Mouse (Mus musculus) olfactory bulb, adult 2 months (tissue): ENCODE data around the gene Slc1a3. TPM values are rescaled to one million over a fixed set of nuclear protein-coding genes. Genes with fewer than 3 reads are reported as not detected.

Experiments
- H3K27ac ChIP-seq: fragments of 200-500 bp; 2 replicates; pipeline ENCODE4 v1.5.1; 2012; ENCODE audit warnings: low read depth, low read length; ENCODE audit not compliant: insufficient read depth
- H3K4me1 ChIP-seq: fragments of 200-500 bp; 2 replicates; pipeline ENCODE4 v1.6.1; 2012; ENCODE audit warnings: low read length; ENCODE audit not compliant: control insufficient read depth, insufficient read depth
- H3K4me3 ChIP-seq: fragments of 200-500 bp; 2 replicates; pipeline ENCODE4 v1.5.1; 2012; ENCODE audit warnings: mild to moderate bottlenecking, low read depth, low read length, moderate library complexity; ENCODE audit not compliant: insufficient read depth
- CTCF ChIP-seq: fragments of 200-500 bp; IDR thresholded peaks from 2 replicates; pipeline ENCODE4 v1.5.1; 2012; ENCODE audit warnings: low read depth, mild to moderate bottlenecking, low read length, moderate library complexity; ENCODE audit not compliant: insufficient read depth
- POLR2A ChIP-seq: fragments of 200-500 bp; IDR thresholded peaks from 2 replicates; pipeline ENCODE4 v1.6.1; 2012; ENCODE audit warnings: mild to moderate bottlenecking, low read depth, low read length, moderate library complexity; ENCODE audit not compliant: insufficient read depth
- WGBS: fragments of 180-500 bp; shearing (Covaris S2); methylation state at CpG from one replicate; pipeline ENCODE4 v1.1.7; 2018; 5-methylcytosine and 5-hydroxymethylcytosine counted together
- polyA plus RNA-seq: library from polyadenylated mRNA; stranded (reverse); fragments of >200 nt; gene quantifications from 2 replicates; pipeline ENCODE4 v1.2.4, GENCODE M21; 2012; ENCODE audit warnings: low replicate concordance; ENCODE audit not compliant: missing spikeins, insufficient read depth, insufficient read length

The Slc1a3 gene
- polyA plus RNA-seq, 1 experiment: 312 TPM

DNA sequence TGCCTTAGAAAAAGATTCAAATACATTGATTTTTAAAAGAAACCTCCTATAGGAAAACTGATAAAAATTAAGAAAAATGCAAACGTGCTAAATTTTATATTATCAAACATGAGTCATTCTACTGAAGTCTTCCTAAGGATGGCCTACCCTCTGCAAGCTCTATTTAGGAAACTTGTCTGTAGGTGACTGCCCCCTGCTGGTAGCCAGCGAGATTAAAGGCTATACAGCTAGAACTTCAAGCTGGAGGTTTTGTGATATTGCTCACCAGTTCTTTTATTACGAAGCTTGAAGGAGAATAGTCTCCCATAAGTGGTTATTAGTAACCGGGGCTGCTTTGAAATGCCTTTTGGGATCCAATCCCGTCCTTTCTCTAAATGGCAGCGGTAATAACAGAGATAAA, 77.2 kb downstream of the Slc1a3 start:
- Histone ChIP-seq H3K4me3 (no peak overlapping the region), H3K4me1 (peaks cover 5% of the 10 kb centered on the region), H3K27ac (no peak overlapping the region)
- 33% methylated on average over 6 of the region's 6 CpGs for WGBS
- TF ChIP-seq POLR2A (no peak), CTCF (no peak)

DNA sequence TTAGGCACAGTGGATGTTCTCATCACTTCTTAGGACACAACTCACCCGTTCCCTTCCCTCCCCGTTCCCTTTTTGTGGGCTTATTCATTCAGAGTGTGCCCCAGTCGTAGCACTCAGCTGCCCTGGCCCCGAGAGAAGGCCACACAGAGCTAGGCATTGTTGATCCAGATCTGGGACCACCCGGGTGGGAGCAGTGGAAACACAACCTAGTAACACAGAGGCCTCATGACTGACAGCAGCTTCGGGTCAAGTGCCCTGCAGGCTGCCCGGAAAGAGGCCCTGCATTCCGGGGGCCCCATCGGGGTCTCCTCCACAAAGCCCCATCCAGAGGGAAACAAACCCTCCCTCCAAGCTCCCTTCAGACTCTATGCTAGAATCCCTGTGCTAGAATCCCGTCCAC, 78.2 kb downstream of the Slc1a3 start:
- WGBS: 43% methylated on average over 10 of the region's 10 CpGs
- no peak for TF ChIP-seq CTCF
- TF ChIP-seq POLR2A: no peak
- no peak overlapping the region for H3K4me3 ChIP-seq
- H3K27ac ChIP-seq: no peak overlapping the region
- H3K4me1 ChIP-seq: peaks cover 8% of the 10 kb centered on the region

DNA sequence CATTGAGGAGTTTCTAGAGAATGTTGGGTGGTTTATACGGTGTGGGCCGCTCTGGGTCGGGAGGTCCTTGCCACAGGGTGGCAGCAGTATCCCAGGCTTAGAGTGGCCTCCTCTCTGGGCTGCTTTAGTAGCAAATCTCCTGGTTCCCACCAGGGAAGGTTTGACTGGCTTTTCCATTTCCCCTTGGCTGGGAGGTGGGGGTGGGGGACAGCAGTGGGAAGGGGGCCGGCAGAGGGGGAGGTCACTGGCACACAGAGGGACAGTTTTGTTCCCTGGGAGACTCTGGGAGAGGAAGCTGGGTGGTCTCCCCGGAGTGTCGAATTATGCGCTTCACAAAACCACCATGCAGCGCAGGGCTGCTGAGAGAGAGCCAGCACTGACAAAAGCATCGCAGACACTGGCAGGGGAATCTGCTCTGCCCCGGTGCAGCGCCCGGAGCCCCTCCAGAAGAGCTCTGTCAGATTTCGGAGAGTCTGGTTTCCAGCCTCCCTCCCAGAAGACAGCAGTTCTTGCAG, 81.2 kb downstream of the Slc1a3 start:
- no peak for TF ChIP-seq POLR2A
- TF ChIP-seq CTCF: peak; percentile 74
- peaks cover 12% of the 10 kb centered on the region for H3K4me1 ChIP-seq
- H3K27ac ChIP-seq: peak overlapping the region; percentile 73
- 2% methylated on average over 13 of the region's 13 CpGs for WGBS
- peak overlapping the region; percentile 49 for H3K4me3 ChIP-seq

DNA sequence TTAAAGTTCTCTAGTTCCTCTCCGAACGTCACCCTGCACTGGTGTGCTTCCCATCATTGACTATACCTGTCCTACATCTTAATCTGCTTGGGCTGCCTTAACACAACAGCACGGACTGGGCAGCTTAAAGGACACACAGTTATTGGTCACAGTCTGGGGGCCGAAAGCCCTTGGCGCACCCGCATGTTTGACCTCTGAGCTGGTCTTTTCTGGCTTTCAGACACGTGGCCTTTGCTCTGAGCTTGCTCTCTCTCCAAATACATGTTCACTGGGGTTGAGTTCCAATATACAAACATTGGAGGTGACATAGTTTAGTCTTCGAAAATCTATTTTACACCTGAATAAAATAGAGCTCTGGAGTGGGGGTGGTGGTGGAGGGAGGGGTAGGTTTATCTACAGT, 82.4 kb downstream of the Slc1a3 start:
- Histone ChIP-seq H3K27ac (no peak overlapping the region), H3K4me1 (peaks cover 12% of the 10 kb centered on the region), H3K4me3 (no peak overlapping the region)
- WGBS: 94% methylated on average over 8 of the region's 8 CpGs
- TF ChIP-seq CTCF (no peak), POLR2A (no peak)

DNA sequence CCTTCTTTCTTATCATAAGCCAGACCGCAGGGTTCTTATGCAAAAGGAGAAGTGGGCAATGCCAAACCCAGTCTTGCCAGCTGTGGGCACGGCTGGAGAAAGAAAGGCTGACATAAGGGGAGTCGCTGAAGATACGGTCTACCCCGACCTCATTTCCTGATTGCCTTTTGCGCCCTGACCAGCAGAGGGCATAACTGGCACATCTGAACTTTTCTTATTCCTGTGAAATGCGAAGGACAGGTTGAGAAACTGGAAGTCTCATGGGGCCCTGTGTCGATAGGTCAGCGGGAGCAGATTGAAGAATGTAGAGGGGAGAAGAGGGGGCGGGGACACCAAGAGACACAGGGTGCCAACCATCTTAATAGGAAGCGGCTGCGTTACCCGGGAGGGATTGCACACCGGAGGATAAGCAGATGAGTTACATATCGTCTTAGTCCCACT, 83.4 kb downstream of the Slc1a3 start:
- Histone ChIP-seq H3K27ac (no peak overlapping the region), H3K4me3 (peak overlapping the region; percentile 51), H3K4me1 (peaks cover 12% of the 10 kb centered on the region)
- WGBS: 2% methylated on average over 15 of the region's 15 CpGs
- peak; percentile 58 for TF ChIP-seq CTCF
- no peak for TF ChIP-seq POLR2A

DNA sequence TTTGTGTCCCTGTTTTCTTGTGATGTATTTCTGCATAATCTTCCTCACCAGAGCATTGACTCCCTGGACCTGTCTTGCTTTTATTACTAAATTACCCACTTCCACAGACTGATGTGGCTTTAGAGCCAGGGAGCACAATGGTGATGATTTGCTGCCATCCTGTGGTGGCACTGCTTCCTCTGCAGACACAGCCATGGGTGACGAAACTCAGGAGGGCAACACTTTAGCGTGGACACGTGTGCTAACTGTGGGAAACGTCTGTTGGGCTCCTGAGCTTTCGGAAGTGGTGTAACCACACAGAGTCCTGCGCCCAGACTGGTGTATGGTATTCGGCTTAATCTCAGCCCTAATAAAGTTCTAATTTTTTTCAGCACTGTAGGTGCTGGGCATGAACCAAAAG, 85.2 kb downstream of the Slc1a3 start:
- Histone ChIP-seq H3K4me3 (no peak overlapping the region), H3K4me1 (peaks cover 12% of the 10 kb centered on the region), H3K27ac (no peak overlapping the region)
- peak; percentile 22; the same call in 1 of the 2 replicates for TF ChIP-seq CTCF
- no peak for TF ChIP-seq POLR2A
- 38% methylated on average over 7 of the region's 7 CpGs for WGBS

DNA sequence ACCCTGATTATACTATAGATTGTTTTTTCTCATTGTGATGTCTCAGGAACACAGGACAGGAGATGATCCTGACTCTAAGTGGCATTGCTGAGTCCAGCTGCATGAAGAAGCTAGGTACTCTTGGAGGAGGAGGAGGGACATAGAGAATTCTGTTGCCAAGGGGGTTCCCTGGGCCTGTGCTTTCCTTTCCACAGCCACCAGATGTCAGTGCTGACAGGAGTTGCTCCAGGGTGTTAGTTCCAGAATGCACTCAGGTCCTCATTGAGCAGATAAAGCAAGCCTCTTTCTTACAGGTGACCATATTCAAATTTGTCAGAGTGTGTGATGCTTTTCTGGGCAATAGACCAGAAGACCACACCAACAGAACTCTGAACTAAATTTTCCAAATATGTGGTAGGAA, 86.7 kb downstream of the Slc1a3 start:
- Histone ChIP-seq H3K4me3 (no peak overlapping the region), H3K4me1 (0 out of 2 replicates have a peak, but pooled peaks cover 7% of the 10 kb centered on the region), H3K27ac (no peak overlapping the region)
- no peak for TF ChIP-seq CTCF
- no peak for TF ChIP-seq POLR2A

DNA sequence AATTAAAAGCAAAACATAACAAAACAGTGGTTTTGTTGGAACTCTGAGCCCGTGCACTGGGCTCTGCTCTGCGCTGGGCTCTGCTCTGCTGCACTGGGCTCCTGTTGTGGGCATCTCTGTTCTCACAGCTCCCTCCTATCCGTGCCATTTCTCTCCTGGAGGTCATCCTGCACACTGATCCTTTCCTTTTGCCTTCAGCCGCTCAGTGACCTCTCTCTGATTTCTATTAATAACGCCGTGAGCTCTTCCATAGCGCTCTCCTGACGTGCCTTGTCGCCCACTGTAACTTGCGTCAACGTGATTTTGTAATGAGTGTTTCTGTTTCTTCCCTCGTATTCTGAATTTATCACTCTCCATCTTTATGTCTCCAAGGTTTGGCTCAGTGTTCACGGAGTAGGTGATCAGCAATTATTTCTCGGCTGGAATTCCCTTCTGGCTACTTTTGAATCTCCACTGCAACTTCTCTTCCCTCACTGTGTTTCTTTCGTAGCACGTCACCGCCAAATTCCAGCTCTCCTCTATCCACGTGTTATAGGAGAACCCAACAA, 91.0 kb downstream of the Slc1a3 start:
- TF ChIP-seq POLR2A (no peak), CTCF (no peak)
- WGBS: 90% methylated on average over 18 of the region's 18 CpGs
- Histone ChIP-seq H3K4me1 (no peaks in the 10 kb centered on the region; the same call in 1 of the 2 replicates), H3K4me3 (no peak overlapping the region), H3K27ac (no peak overlapping the region)

DNA sequence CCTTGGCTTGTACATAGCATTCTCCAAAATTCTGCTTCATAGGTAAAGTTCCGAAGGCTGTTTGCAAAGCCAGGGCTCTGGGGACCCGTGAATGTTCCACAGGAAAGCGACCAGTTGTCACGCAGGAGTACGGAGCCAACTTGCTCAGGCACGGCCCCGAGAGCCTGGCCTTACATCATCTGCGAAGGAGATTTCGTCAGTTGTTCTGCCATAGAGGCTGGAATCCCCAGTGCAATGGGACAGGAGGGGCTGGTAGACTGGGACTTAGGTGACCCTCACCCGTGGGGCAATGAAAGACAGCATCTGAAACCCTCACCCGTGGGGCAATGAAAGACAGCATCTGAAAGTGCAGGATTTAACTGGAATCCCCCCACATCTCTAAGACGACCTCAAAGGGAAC, 94.3 kb downstream of the Slc1a3 start:
- Histone ChIP-seq H3K27ac (no peak overlapping the region), H3K4me3 (no peak overlapping the region), H3K4me1 (no peaks in the 10 kb centered on the region; the same call in 1 of the 2 replicates)
- 82% methylated on average over 12 of the region's 12 CpGs for WGBS
- no peak for TF ChIP-seq CTCF
- no peak for TF ChIP-seq POLR2A

DNA sequence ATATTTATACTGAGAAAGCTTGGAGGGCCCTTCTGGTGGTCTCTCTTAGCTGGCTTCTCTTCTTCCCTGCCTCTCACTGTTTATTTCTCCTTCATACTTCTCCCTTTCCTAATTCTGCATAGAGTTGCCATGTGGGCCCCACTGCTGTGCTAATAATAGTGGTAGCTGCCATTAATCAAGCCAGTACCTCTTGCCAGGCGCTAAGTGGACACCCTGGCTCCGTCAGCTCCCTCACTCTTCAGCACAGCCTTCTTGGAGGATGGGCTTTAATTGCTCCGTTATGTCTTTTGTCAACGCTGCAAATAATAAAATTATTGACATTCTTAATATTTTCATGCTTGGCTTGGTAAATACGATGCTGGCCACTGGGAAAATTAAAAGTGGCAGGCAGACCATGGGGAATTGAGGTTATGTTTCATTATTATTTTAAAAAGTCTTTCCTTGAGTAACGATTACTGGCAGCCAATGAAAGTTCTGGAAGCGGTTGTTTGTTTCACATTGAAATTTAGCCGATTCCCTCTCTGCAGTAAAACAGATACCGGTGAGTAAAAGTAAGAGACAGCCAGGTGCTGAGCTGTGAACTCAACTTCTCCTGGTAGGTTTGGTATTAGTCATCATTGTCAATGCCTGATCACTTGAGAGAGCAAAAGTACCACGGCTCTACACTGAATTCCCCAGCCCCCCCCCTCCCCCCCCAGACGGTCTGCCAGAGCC, 94.9 kb downstream of the Slc1a3 start:
- WGBS: 54% methylated on average over 11 of the region's 11 CpGs
- TF ChIP-seq POLR2A: no peak
- TF ChIP-seq CTCF: no peak
- H3K27ac ChIP-seq: no peak overlapping the region

More for the DNA sequence above, 94.9 kb downstream of the Slc1a3 start:
- Histone ChIP-seq H3K4me1 (no peaks in the 10 kb centered on the region; the same call in 1 of the 2 replicates), H3K4me3 (no peak overlapping the region)
